23 mouse cellular contexts compared by ENCODE assay signal in genomic region chr2:122587861-122588519, GRCm38 (mm10). TPM values are rescaled to one million over a fixed set of nuclear protein-coding genes. Genes with fewer than 3 reads are reported as not detected.
DNase-seq lines count a peak whose midpoint lies in the region; ATAC-seq lines count a peak whose summit lies in the region.
"Had no signal": no experiment of that assay in that cellular context is flagged by ENCODE, and none has a peak within 500 bp of the region (broad histone marks: within the 10 kb centered on the region; RNA-seq: fewer than 3 reads in every experiment).

No protein-coding gene starts in this region.

- no peaks in the 10 kb centered on the region for H3K36me3 ChIP-seq in embryonic facial prominence, embryonic 14.5 days (ENCODE audit: control insufficient read depth, insufficient read depth, low read length)
- no peaks in the 10 kb centered on the region for H3K36me3 ChIP-seq in embryonic facial prominence, embryonic 10.5 days (replicated peaks)
- H3K36me3 ChIP-seq in heart, embryonic 10.5 days = no peaks in the 10 kb centered on the region
- H3K36me3 ChIP-seq: embryonic facial prominence, embryonic 13.5 days; G1E; heart, embryonic 15.5 days; hindbrain, embryonic 10.5 days had no signal

- 75% methylated on average over 8 of the region's 8 CpGs for WGBS in embryonic facial prominence, embryonic 14.5 days
- 86% methylated on average over 8 of the region's 8 CpGs for WGBS in embryonic facial prominence, embryonic 10.5 days
- WGBS in heart, embryonic 10.5 days = 85% methylated on average over 8 of the region's 8 CpGs

- peak; percentile 32 for DNase-seq in embryonic facial prominence, embryonic 14.5 days (ENCODE audit: low spot score)
- DNase-seq in embryonic facial prominence, embryonic 10.5 days (ENCODE audit: low spot score) = no peak
- peak; percentile 43 for DNase-seq in heart, embryonic 10.5 days (ENCODE audit: low spot score)
- no peak for DNase-seq in heart, postnatal 25 days (ENCODE audit: low spot score)
- peak; percentile 24 to 45 for DNase-seq in layer of hippocampus, postnatal 10 days (ENCODE audit: low spot score in 2 of 2)
- no peak for DNase-seq in layer of hippocampus, postnatal 36 days
- DNase-seq in right cerebral cortex, postnatal 4 days = peak; percentile 33
- DNase-seq in right cerebral cortex, postnatal 25 days = no peak
- DNase-seq: adrenal gland, postnatal 14 days; B cell, adult 2 months; cerebellum, adult 11-12 months; cerebellum, adult 9-10 months; cerebellum, postnatal 25 days; gastrocnemius, postnatal 25 days; heart, postnatal 14 days had no signal

- no peaks in the 10 kb centered on the region for H3K27me3 ChIP-seq in embryonic facial prominence, embryonic 14.5 days (replicated peaks; ENCODE audit: control insufficient read depth, insufficient read depth, low read length)
- no peaks in the 10 kb centered on the region for H3K27me3 ChIP-seq in embryonic facial prominence, embryonic 10.5 days (replicated peaks; ENCODE audit: low read depth, poor library complexity, severe bottlenecking)
- H3K27me3 ChIP-seq in heart, embryonic 10.5 days (ENCODE audit: insufficient read depth, poor library complexity, severe bottlenecking) = no peaks in the 10 kb centered on the region
- H3K27me3 ChIP-seq: embryonic facial prominence, embryonic 13.5 days; heart, embryonic 15.5 days had no signal

- H3K9ac ChIP-seq in embryonic facial prominence, embryonic 14.5 days (ENCODE audit: low read depth, low read length) = no peak overlapping the region
- H3K9ac ChIP-seq: embryonic facial prominence, embryonic 13.5 days; heart, embryonic 15.5 days; hindbrain, embryonic 14.5 days had no signal

- intact Hi-C loops in heart, postnatal 25 days (cut with DNase I) = no loop called here

- no peak for ATAC-seq in embryonic facial prominence, embryonic 14.5 days (ENCODE audit: low read depth)
- ATAC-seq: CD4-positive, CD25-positive, alpha-beta regulatory T cell, adult 4 months; forebrain, embryonic 14.5 days had no signal

- no peak overlapping the region for H3K4me2 ChIP-seq in embryonic facial prominence, embryonic 14.5 days (ENCODE audit: low read depth, low read length)
- H3K4me2 ChIP-seq: embryonic facial prominence, embryonic 13.5 days; heart, embryonic 15.5 days; hindbrain, embryonic 14.5 days had no signal

- H3K4me3 ChIP-seq in embryonic facial prominence, embryonic 14.5 days (ENCODE audit: low read depth, low read length) = no peak overlapping the region
- no peak overlapping the region for H3K4me3 ChIP-seq in embryonic facial prominence, embryonic 10.5 days
- H3K4me3 ChIP-seq in heart, embryonic 10.5 days = no peak overlapping the region
- H3K4me3 ChIP-seq: embryonic facial prominence, embryonic 13.5 days; heart, embryonic 15.5 days; hindbrain, embryonic 10.5 days had no signal

- no peak overlapping the region for H3K27ac ChIP-seq in embryonic facial prominence, embryonic 14.5 days (replicated peaks; ENCODE audit: low read depth, low read length)
- H3K27ac ChIP-seq in embryonic facial prominence, embryonic 10.5 days (replicated peaks) = no peak overlapping the region
- H3K27ac ChIP-seq in heart, embryonic 10.5 days = no peak overlapping the region
- H3K27ac ChIP-seq: embryonic facial prominence, embryonic 13.5 days; heart, embryonic 15.5 days; hindbrain, embryonic 10.5 days; hindbrain, embryonic 14.5 days had no signal

- no peaks in the 10 kb centered on the region for H3K9me3 ChIP-seq in embryonic facial prominence, embryonic 14.5 days (ENCODE audit: control insufficient read depth, low read length)
- no peaks in the 10 kb centered on the region for H3K9me3 ChIP-seq in embryonic facial prominence, embryonic 10.5 days
- no peaks in the 10 kb centered on the region for H3K9me3 ChIP-seq in heart, embryonic 10.5 days
- H3K9me3 ChIP-seq: embryonic facial prominence, embryonic 13.5 days; G1E; heart, embryonic 15.5 days; hindbrain, embryonic 10.5 days had no signal

- no peaks in the 10 kb centered on the region for H3K4me1 ChIP-seq in embryonic facial prominence, embryonic 14.5 days (ENCODE audit: control insufficient read depth, insufficient read depth, low read length)
- no peaks in the 10 kb centered on the region for H3K4me1 ChIP-seq in embryonic facial prominence, embryonic 10.5 days
- H3K4me1 ChIP-seq in heart, embryonic 10.5 days = no peaks in the 10 kb centered on the region
- H3K4me1 ChIP-seq: embryonic facial prominence, embryonic 13.5 days; heart, embryonic 15.5 days; hindbrain, embryonic 10.5 days had no signal

RNA-seq across cellular contexts. Expression of gene Gatm, which starts 23.1 kb away (rescaled TPM):
- 97.0 and 127 TPM in 2 replicates for polyA plus RNA-seq in embryonic facial prominence, embryonic 14.5 days (2014; fragmentation: Nextera tagmentation; extraction: Ambion mirVana)
- 6.6 and 7.2 TPM in 2 replicates for polyA plus RNA-seq in embryonic facial prominence, embryonic 10.5 days (2016; fragmentation: Nextera tagmentation; extraction: Ambion mirVana)
- polyA plus RNA-seq in heart, embryonic 10.5 days (2016; fragmentation: Nextera tagmentation; extraction: Ambion mirVana) = 19.3 and 30.1 TPM in 2 replicates
- total RNA-seq in heart, postnatal 25 days (2021) = 1 to 10 TPM; 4.4 to 4.8 TPM
- 10 to 100 TPM; 66.9 to 67.1 TPM for total RNA-seq in layer of hippocampus, postnatal 10 days (2021)
- total RNA-seq in layer of hippocampus, postnatal 36 days (2021) = 10 to 100 TPM; 58.7 to 60.1 TPM
- total RNA-seq: G1E had no signal
- polyA plus RNA-seq: G1E had no signal

RNA-seq across cellular contexts. Expression of gene AA467197, which starts 48.8 kb away (rescaled TPM):
- 0.47 TPM in 1 of 2 replicates, not detected in the other for polyA plus RNA-seq in embryonic facial prominence, embryonic 14.5 days (2014; fragmentation: Nextera tagmentation; extraction: Ambion mirVana)
- polyA plus RNA-seq in embryonic facial prominence, embryonic 10.5 days (2016; fragmentation: Nextera tagmentation; extraction: Ambion mirVana) = 0.35 and 0.63 TPM in 2 replicates
- polyA plus RNA-seq in heart, embryonic 10.5 days (2016; fragmentation: Nextera tagmentation; extraction: Ambion mirVana) = not detected in 2 replicates
- not detected for total RNA-seq in heart, postnatal 25 days (2021)
- under 1 TPM in 1 of 2 experiments, not detected in 1; 0.48 TPM for total RNA-seq in layer of hippocampus, postnatal 10 days (2021)
- 1 to 10 TPM in 1 of 2 experiments, not detected in 1; 1.5 TPM for total RNA-seq in layer of hippocampus, postnatal 36 days (2021)
- total RNA-seq: G1E; gastrocnemius, adult 18-20 months; gastrocnemius, postnatal 25 days had no signal
- polyA plus RNA-seq: CD4-positive, CD25-positive, alpha-beta regulatory T cell, adult 4 months; embryonic facial prominence, embryonic 13.5 days; G1E had no signal

Comparison
In these comparisons a context has a peak if more than half of its experiments do, and no peak if none do; other contexts are left out.
1. DNase-seq: peak in embryonic facial prominence, embryonic 14.5 days (single experiment), heart, embryonic 10.5 days (single experiment), layer of hippocampus, postnatal 10 days (2 of 2) and right cerebral cortex, postnatal 4 days (single experiment); none in embryonic facial prominence, embryonic 10.5 days (single experiment), heart, postnatal 25 days (single experiment), layer of hippocampus, postnatal 36 days (0 of 2) and right cerebral cortex, postnatal 25 days (single experiment).
2. RNA of gene Gatm, which starts 23.1 kb away (total RNA-seq): 66.9 to 67.1 TPM in layer of hippocampus, postnatal 10 days and 58.7 to 60.1 TPM in layer of hippocampus, postnatal 36 days; 4.4 to 4.8 TPM in heart, postnatal 25 days; every median in the first group is over 10 times any median in the second.